Mouse (Mus musculus): ENCODE measurements around the gene BC005561. TPM values are rescaled to one million over a fixed set of nuclear protein-coding genes. Genes with fewer than 3 reads are reported as not detected.
"Not testable (repeated sequence)": the region's sequence is repeated elsewhere in the genome, so short reads cannot be mapped to it uniquely, and the experiment has no call there.

BC005561 gene
- polyA plus RNA-seq, 1 experiment = 1.4 TPM

DNA sequence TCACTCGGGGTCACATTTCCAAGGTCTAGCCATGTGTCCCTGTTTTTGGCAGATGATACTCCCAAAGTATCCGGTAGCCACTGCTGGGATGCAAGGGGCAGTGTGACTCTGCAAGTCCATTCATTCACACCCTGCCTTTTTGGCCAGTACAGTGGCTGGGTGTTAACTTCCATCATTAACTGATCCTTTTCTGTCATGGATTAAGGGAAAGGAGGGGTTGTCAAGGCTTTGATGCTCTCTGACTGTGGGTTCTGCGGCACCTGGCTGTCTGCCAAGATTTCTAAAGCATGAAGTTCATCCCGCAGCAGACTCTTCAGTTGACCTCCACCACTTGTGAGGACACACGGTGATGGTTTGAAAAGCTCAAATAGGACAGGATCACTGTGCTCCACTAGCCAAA is 16.6 kb upstream of the BC005561 start:
- WGBS = 33% methylated on average over 5 of the region's 5 CpGs
- Histone ChIP-seq H3K36me3 (ENCODE audit: control insufficient read depth, insufficient read depth, low read length) (peaks cover 16% of the 10 kb centered on the region; the same call in 1 of the 2 replicates), H3K4me3 (ENCODE audit: insufficient read depth, low read depth, low read length) (no peak overlapping the region), H3K27me3 (replicated peaks; ENCODE audit: control insufficient read depth, insufficient read depth, low read length) (no peaks in the 10 kb centered on the region), H3K27ac (ENCODE audit: insufficient read depth, low read depth, low read length) (no peak overlapping the region), H3K4me1 (ENCODE audit: control insufficient read depth, insufficient read depth, low read length) (no peaks in the 10 kb centered on the region)
- DNase-seq = peak; percentile 23
- TF ChIP-seq CTCF (conservative IDR thresholded peaks at IDR 0.05; ENCODE audit: insufficient read depth, insufficient read length, low read depth, low read length) = no peak
- no peak for TF ChIP-seq POLR2A (IDR thresholded peaks at IDR 0.05; ENCODE audit: low read depth, low read length)

DNA sequence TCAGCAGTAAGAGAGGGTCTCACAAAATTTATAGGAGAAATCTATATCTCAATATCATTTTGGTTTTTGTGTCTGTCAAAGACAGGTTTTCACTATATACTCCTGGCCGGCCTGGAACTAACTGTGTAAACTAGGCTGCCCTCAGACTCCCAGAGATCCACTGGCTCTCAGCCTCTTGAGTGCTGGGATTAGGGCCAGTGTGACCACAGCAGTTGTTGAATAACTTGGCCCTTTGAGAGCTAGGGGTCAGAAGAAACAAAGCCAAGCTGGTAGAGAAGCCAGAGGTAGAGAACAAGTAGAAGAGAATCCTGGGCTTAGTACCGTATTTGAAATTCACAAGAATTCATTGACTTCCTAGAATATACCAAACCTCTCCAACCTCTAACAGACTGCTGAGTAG is 3.3 kb upstream of the BC005561 start:
- Histone ChIP-seq H3K4me1 (ENCODE audit: control insufficient read depth, insufficient read depth, low read length) (no peaks in the 10 kb centered on the region), H3K4me3 (ENCODE audit: insufficient read depth, low read depth, low read length) (no peak overlapping the region), H3K36me3 (ENCODE audit: control insufficient read depth, insufficient read depth, low read length) (peaks cover 10% of the 10 kb centered on the region), H3K27ac (ENCODE audit: insufficient read depth, low read depth, low read length) (no peak overlapping the region), H3K27me3 (replicated peaks; ENCODE audit: control insufficient read depth, insufficient read depth, low read length) (no peaks in the 10 kb centered on the region)
- no peak for TF ChIP-seq CTCF (conservative IDR thresholded peaks at IDR 0.05; ENCODE audit: insufficient read depth, insufficient read length, low read depth, low read length)
- TF ChIP-seq POLR2A (IDR thresholded peaks at IDR 0.05; ENCODE audit: low read depth, low read length) = no peak
- 57% methylated on average over 2 of the region's 2 CpGs for WGBS
- DNase-seq = peak; percentile 80

DNA sequence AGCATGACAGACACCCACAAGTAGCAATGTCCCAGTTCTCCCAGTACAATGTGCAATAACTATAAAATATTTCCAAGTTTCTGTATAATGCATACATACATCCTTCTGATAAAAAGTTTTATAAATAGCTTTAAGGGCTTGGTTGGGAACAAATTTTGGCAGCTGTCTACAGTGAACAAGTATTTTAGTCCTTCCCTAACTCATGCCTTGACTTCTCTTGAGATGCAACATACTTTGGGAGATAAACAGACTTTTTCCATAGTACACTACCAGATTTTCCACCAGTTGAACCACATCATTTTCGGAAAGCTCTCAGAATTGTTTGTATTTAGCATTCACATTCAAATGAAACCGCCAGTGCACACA is 340 bp upstream of the BC005561 start:
- H3K4me1 ChIP-seq (ENCODE audit: control insufficient read depth, insufficient read depth, low read length) = peaks cover 8% of the 10 kb centered on the region; the same call in 1 of the 2 replicates
- H3K27me3 ChIP-seq (replicated peaks; ENCODE audit: control insufficient read depth, insufficient read depth, low read length) = no peaks in the 10 kb centered on the region
- H3K36me3 ChIP-seq (ENCODE audit: control insufficient read depth, insufficient read depth, low read length) = peaks cover 4% of the 10 kb centered on the region; the same call in 1 of the 2 replicates
- no peak overlapping the region for H3K27ac ChIP-seq (ENCODE audit: insufficient read depth, low read depth, low read length)
- H3K4me3 ChIP-seq (ENCODE audit: insufficient read depth, low read depth, low read length) = no peak overlapping the region
- 2% methylated on average over 2 of the region's 2 CpGs for WGBS
- TF ChIP-seq POLR2A (IDR thresholded peaks at IDR 0.05; ENCODE audit: low read depth, low read length) = peak; percentile 2
- TF ChIP-seq CTCF (conservative IDR thresholded peaks at IDR 0.05; ENCODE audit: insufficient read depth, insufficient read length, low read depth, low read length) = no peak
- DNase-seq = no peak

DNA sequence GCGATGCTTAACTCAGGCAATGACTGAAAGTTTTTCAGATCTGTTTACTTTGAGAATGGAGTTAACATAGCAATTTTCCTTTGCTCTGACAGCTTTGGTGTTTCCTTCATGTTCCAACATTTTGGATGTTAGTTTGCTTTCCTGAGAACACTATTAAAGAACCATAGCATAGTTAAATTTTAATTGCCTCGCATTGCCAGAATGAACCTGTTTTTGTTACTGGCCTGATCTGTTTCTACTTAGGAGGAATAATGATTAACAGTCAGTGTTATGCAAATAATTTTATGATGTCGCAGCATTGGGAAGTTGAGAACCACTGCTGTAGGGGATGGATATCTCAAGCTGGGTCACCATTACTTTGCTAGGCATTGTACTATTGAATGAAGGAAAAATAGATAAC is 3.1 kb downstream of the BC005561 start:
- 44% methylated on average over 3 of the region's 3 CpGs for WGBS
- no peak for TF ChIP-seq CTCF (conservative IDR thresholded peaks at IDR 0.05; ENCODE audit: insufficient read depth, insufficient read length, low read depth, low read length)
- TF ChIP-seq POLR2A (IDR thresholded peaks at IDR 0.05; ENCODE audit: low read depth, low read length) = no peak
- peaks cover 7% of the 10 kb centered on the region for H3K36me3 ChIP-seq (ENCODE audit: control insufficient read depth, insufficient read depth, low read length)

DNA sequence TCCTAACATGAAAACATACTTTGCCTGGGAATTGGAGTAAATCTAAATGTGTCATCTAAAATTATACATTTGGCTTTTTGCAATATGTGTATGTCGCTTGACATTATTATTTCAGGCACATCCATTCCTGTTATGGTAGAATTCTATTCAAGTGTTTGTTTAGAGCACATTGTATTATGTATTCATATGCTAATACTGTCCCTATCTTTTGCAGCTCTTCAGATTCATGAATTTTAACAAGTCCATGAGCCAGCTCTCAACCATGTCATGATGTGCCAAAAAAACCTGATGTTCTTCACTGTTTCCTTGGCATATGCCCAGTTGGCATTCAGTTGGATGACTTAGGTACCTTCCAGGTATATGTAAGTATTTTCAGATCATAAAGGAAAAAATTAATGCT is 30.5 kb downstream of the BC005561 start:
- no peaks in the 10 kb centered on the region for H3K4me1 ChIP-seq (ENCODE audit: control insufficient read depth, insufficient read depth, low read length)
- H3K27me3 ChIP-seq (replicated peaks; ENCODE audit: control insufficient read depth, insufficient read depth, low read length) = no peaks in the 10 kb centered on the region
- no peak overlapping the region for H3K4me3 ChIP-seq (ENCODE audit: insufficient read depth, low read depth, low read length)
- no peak overlapping the region for H3K27ac ChIP-seq (ENCODE audit: insufficient read depth, low read depth, low read length)
- DNase-seq = no peak
- TF ChIP-seq POLR2A (IDR thresholded peaks at IDR 0.05; ENCODE audit: low read depth, low read length) = no peak
- TF ChIP-seq CTCF (conservative IDR thresholded peaks at IDR 0.05; ENCODE audit: insufficient read depth, insufficient read length, low read depth, low read length) = no peak
- peaks cover 14% of the 10 kb centered on the region for H3K36me3 ChIP-seq (ENCODE audit: control insufficient read depth, insufficient read depth, low read length)
- WGBS = 98% methylated on average over 1 of the region's 1 CpGs

More for the DNA sequence above, 3.1 kb downstream of the BC005561 start:
- no peaks in the 10 kb centered on the region for H3K27me3 ChIP-seq (replicated peaks; ENCODE audit: control insufficient read depth, insufficient read depth, low read length)
- H3K4me3 ChIP-seq (ENCODE audit: insufficient read depth, low read depth, low read length) = no peak overlapping the region
- H3K27ac ChIP-seq (ENCODE audit: insufficient read depth, low read depth, low read length) = peak overlapping the region; percentile 94
- DNase-seq = peak; percentile 80
- H3K4me1 ChIP-seq (ENCODE audit: control insufficient read depth, insufficient read depth, low read length) = peaks cover 8% of the 10 kb centered on the region; the same call in 1 of the 2 replicates

DNA sequence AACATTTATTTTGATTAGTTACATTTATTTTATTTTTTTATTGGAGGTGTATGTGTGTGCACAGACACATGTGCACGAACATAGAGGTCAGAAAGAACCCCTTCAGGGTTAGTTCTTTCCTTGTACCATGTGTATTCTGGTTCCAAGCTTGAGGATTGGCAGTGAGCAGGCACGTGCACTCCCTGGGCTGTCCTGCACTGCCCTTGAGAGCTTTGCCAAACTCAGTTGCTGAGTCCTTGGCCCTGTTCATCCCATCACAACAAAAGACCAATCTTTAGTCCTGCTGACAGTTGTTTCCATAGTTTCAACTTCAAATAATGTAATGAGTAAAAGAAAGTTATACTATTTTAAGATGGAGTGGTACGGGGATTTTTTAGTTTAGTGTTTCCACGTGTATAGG is 31.2 kb downstream of the BC005561 start:
- H3K27me3 ChIP-seq (replicated peaks; ENCODE audit: control insufficient read depth, insufficient read depth, low read length) = no peaks in the 10 kb centered on the region
- H3K27ac ChIP-seq (ENCODE audit: insufficient read depth, low read depth, low read length) = no peak overlapping the region
- no peak overlapping the region for H3K4me3 ChIP-seq (ENCODE audit: insufficient read depth, low read depth, low read length)
- H3K4me1 ChIP-seq (ENCODE audit: control insufficient read depth, insufficient read depth, low read length) = no peaks in the 10 kb centered on the region
- peaks cover 14% of the 10 kb centered on the region for H3K36me3 ChIP-seq (ENCODE audit: control insufficient read depth, insufficient read depth, low read length)
- TF ChIP-seq POLR2A (IDR thresholded peaks at IDR 0.05; ENCODE audit: low read depth, low read length) (no peak), CTCF (conservative IDR thresholded peaks at IDR 0.05; ENCODE audit: insufficient read depth, insufficient read length, low read depth, low read length) (no peak)
- 98% methylated on average over 4 of the region's 4 CpGs for WGBS
- DNase-seq = no peak

DNA sequence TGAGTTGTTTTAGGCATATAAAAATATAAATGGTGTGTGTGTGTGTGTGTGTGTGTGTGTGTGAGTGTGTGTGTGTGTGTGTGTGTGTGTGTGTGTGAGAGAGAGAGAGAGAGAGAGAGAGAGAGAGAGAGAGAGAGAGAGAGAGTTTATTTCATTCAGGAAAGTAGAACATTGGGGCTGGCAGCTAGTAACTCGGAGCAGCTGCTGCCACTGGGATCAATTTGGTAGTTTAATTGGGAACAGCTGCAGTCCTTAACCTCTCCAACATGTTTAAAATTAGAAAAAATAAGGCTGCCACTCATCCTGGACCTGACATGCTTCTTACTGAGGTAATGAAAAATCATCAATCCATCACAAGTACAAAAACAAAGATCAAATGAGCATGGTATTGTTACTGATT is 59.9 kb downstream of the BC005561 start:
- not testable (repeated sequence) for H3K36me3 ChIP-seq (ENCODE audit: control insufficient read depth, insufficient read depth, low read length); H3K27ac ChIP-seq (ENCODE audit: insufficient read depth, low read depth, low read length); H3K4me3 ChIP-seq (ENCODE audit: insufficient read depth, low read depth, low read length); DNase-seq; H3K4me1 ChIP-seq (ENCODE audit: control insufficient read depth, insufficient read depth, low read length); H3K27me3 ChIP-seq (replicated peaks; ENCODE audit: control insufficient read depth, insufficient read depth, low read length)
- WGBS = 58% methylated on average over 1 of the region's 1 CpGs

DNA sequence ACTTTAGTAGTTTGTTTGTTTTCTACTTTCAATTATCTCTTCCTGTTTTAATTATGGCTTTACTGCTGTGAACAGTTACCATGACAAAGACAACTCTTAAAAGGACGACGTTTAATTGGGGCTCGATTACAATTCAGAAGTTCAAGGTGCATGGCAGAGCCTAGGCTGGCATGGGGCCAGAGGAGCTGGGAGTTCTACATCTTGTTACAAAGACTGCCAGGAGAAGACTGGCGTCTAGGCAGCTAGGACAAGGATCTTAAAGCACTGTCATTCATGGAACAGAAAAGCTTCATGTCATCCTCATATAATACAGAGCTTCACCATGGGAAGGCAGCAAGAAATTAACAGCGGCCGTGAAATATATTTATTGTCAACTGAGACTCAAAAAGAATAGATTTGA is 62.6 kb downstream of the BC005561 start:
- no peaks in the 10 kb centered on the region for H3K27me3 ChIP-seq (replicated peaks; ENCODE audit: control insufficient read depth, insufficient read depth, low read length)
- H3K4me1 ChIP-seq (ENCODE audit: control insufficient read depth, insufficient read depth, low read length) = no peaks in the 10 kb centered on the region
- TF ChIP-seq POLR2A (IDR thresholded peaks at IDR 0.05; ENCODE audit: low read depth, low read length) (no peak), CTCF (conservative IDR thresholded peaks at IDR 0.05; ENCODE audit: insufficient read depth, insufficient read length, low read depth, low read length) (no peak)
- 35% methylated on average over 6 of the region's 6 CpGs for WGBS
- H3K4me3 ChIP-seq (ENCODE audit: insufficient read depth, low read depth, low read length) = 0 out of 2 replicates have a peak overlapping the region, but pooled peaks have one; percentile 17
- peak; percentile 73 for DNase-seq
- peaks cover 2% of the 10 kb centered on the region; the same call in 1 of the 2 replicates for H3K36me3 ChIP-seq (ENCODE audit: control insufficient read depth, insufficient read depth, low read length)
- H3K27ac ChIP-seq (ENCODE audit: insufficient read depth, low read depth, low read length) = no peak overlapping the region

DNA sequence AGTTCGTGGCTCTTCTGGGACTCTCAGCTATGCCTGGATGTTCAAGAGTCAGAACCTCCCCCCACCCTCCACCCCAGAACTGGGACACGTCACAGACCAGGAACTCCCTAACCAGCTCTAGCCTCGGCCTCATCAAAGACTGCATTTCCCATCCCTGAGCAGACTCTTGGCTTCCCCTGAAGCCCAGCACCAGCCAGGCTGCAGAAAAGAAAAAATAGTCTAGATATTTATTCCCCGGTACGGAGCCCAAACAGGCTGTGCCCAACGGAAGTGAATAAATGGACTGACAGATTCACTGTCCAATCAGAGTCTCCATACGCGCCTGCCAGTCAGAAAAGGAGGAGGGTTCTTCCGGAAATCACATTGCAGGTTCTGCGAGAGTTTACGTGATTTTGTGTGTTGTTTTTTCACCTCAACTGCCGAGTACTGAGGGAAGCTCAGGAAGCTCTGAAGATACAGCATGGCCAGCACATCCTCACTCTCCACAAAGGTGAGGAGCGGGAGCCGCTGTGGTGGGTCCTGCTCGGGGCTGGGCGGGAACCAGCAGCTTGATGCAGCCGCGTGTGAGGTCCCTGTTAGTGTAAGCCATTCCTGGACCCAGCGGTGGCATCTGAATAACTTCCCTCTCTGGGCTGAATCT is 63.2 kb downstream of the BC005561 start:
- DNase-seq = peak; percentile 97
- H3K36me3 ChIP-seq (ENCODE audit: control insufficient read depth, insufficient read depth, low read length); H3K4me1 ChIP-seq (ENCODE audit: control insufficient read depth, insufficient read depth, low read length); H3K27me3 ChIP-seq (replicated peaks; ENCODE audit: control insufficient read depth, insufficient read depth, low read length): not testable (repeated sequence)
- under 1% methylated on average over 18 of the region's 19 CpGs for WGBS
- peak overlapping the region; percentile 95 for H3K4me3 ChIP-seq (ENCODE audit: insufficient read depth, low read depth, low read length)
- peak overlapping the region; percentile 97 for H3K27ac ChIP-seq (ENCODE audit: insufficient read depth, low read depth, low read length)
